Mouse (Mus musculus) gonadal fat pad, adult 2 months (tissue): ENCODE measurements around the gene Chmp4b. TPM values are rescaled to one million over a fixed set of nuclear protein-coding genes. Genes with fewer than 3 reads are reported as not detected.

ENCODE experiments used
- DNase-seq: peaks from one replicate; pipeline ENCODE4 v3.0.0-alpha.2; 2012; ENCODE audit warnings: low read depth
- polyA plus RNA-seq: library from polyadenylated mRNA; depleted of rRNA; stranded (reverse); fragments of >200 nt; gene quantifications from 2 replicates; pipeline ENCODE4 v1.2.3, GENCODE M21; 2012; rRNA removed

Gene Chmp4b
- polyA plus RNA-seq: 111 and 177 TPM in 2 replicates

GRCm38 (mm10) chr2:154651363-154651762 is at the start of gene Chmp4b:
TSS of gene Chmp4b (plus strand) at chr2:154651705.
- no peak for DNase-seq

GRCm38 (mm10) chr2:154603007-154603637 is 48.4 kb upstream of the Chmp4b start:
- DNase-seq: no peak

GRCm38 (mm10) chr2:154603638-154604153 is 47.8 kb upstream of the Chmp4b start, which contains the start of gene Pxmp4:
TSS of gene Pxmp4 (minus strand) at chr2:154603708.
- peak; percentile 99 for DNase-seq

GRCm38 (mm10) chr2:154604156-154604555 is 47.3 kb upstream of the Chmp4b start:
- no peak for DNase-seq

GRCm38 (mm10) chr2:154606965-154607364 is 44.5 kb upstream of the Chmp4b start:
- DNase-seq: peak; percentile 92

- DNase-seq: peak; percentile 95
Measured at GRCm38 (mm10) chr2:154609050-154609767, 42.3 kb upstream of the Chmp4b start.

GRCm38 (mm10) chr2:154613118-154614115 is 38.1 kb upstream of the Chmp4b start, which contains the start of the genes Zfp341 and 4930519P11Rik:
TSS of gene Zfp341 (plus strand) at chr2:154613297.
TSS of gene 4930519P11Rik (minus strand) at chr2:154613437.
- DNase-seq: no peak

- no peak for DNase-seq
Measured at GRCm38 (mm10) chr2:154614841-154615576, 36.5 kb upstream of the Chmp4b start.

GRCm38 (mm10) chr2:154615674-154616073 is 35.8 kb upstream of the Chmp4b start:
- DNase-seq: no peak

- no peak for DNase-seq
Measured at GRCm38 (mm10) chr2:154617061-154617460, 34.4 kb upstream of the Chmp4b start.

- DNase-seq: no peak
Measured at GRCm38 (mm10) chr2:154621684-154622083, 29.8 kb upstream of the Chmp4b start.

GRCm38 (mm10) chr2:154624137-154624536 is 27.4 kb upstream of the Chmp4b start:
- no peak for DNase-seq

GRCm38 (mm10) chr2:154630531-154630930 is 21.0 kb upstream of the Chmp4b start:
- no peak for DNase-seq

GRCm38 (mm10) chr2:154632203-154632780 is 19.2 kb upstream of the Chmp4b start:
- no peak for DNase-seq

GRCm38 (mm10) chr2:154633039-154633742 is 18.3 kb upstream of the Chmp4b start:
- DNase-seq: no peak

- no peak for DNase-seq
Measured at GRCm38 (mm10) chr2:154633876-154634644, 17.4 kb upstream of the Chmp4b start.

- no peak for DNase-seq
Measured at GRCm38 (mm10) chr2:154635826-154636225, 15.7 kb upstream of the Chmp4b start.

- no peak for DNase-seq
Measured at GRCm38 (mm10) chr2:154638521-154638920, 13.0 kb upstream of the Chmp4b start.

GRCm38 (mm10) chr2:154639115-154639514 is 12.4 kb upstream of the Chmp4b start:
- DNase-seq: peak; percentile 62
